Mouse (Mus musculus) embryo, embryonic 11.5 days (tissue): Measurements from ENCODE around the gene Ccn1.

Experiments
- DNase-seq: peaks from one replicate; pipeline ENCODE4 v3.0.0-alpha.2; 2012; ENCODE audit warnings: low read depth, low spot score

The Ccn1 gene

DNA sequence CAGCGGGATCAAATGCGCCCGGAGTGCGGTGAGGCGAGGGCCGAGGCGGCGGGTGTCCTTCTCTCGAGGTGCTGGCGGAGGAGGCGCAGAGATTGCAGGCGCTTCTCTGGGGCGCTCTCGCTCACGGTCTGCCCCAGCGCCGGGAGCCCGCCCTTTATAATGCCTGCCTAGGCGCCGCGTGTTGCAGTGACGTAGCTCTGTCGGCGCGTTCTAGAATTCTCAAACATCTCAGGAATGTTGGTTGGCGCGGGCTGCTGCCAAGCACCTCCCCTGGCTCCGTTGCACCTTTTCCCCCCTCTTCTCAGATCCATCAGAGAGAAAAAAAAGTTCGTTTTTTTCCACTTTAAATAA lies at the start of gene Ccn1:
Ccn1 (minus strand) TSS at position 130 of the 351 bp plus-strand sequence.
- DNase-seq, result peak; percentile 78

GRCm38 (mm10) chr3:145693361-145693760 lies 43.6 kb upstream of the Ccn1 start:
- DNase-seq, result no peak

- no peak for DNase-seq
These were observed 42.3 kb upstream of the Ccn1 start for GRCm38 (mm10) chr3:145692037-145692436.

- DNase-seq, result no peak
These were observed 41.6 kb upstream of the Ccn1 start for GRCm38 (mm10) chr3:145691415-145691814.

DNA sequence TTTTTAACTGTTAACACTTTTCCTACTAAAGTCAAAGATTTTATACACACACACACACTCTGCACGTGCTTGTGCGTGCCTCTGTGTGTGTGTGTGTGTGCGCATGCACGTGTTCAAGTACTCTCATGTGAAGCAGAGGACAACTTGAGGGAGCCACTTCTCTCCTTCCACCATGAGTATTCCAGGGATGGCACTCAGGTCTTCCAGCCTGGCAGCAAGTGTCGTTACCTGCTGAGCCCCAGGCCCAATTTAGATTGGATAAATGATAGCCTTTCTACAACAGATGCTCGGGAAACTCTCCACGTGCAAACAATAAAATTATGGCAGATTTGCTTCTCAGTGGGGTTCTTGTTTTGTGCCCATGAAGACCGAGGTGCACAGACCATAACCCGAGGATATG lies 39.5 kb upstream of the Ccn1 start:
- no peak for DNase-seq

GRCm38 (mm10) chr3:145687836-145688235 lies 38.1 kb upstream of the Ccn1 start:
- no peak for DNase-seq

- no peak for DNase-seq
These were observed 35.0 kb upstream of the Ccn1 start for GRCm38 (mm10) chr3:145684604-145685441.

GRCm38 (mm10) chr3:145684201-145684600 lies 34.4 kb upstream of the Ccn1 start:
- DNase-seq, result no peak

DNA sequence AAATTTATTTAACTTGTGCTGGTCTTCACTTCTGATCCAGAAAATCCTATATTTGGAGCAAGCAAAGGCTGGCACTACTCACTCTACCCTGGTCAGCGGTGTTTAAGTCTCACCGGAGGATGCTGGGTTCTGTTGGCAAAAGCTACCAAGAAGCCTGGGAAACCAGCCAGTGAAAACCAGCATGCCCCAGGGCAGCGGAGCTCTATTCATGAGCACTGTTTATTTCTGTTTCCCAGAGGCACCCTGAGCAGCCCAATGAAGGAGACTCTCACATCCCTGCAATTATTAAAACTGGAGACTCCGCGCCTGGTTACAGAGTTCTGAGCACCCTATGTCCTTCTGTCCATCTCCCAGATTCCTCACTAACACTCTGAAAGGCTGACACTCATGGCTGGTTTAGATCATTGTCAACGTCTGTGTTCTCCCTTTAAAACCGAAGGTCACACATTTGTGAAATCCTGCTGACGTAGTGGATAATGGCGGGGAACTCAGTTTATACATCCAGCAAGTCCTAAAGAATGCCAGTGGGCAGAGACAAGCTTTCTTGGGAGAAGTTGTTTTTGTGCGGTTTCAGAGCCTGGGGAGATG lies 31.7 kb upstream of the Ccn1 start:
- no peak for DNase-seq

DNA sequence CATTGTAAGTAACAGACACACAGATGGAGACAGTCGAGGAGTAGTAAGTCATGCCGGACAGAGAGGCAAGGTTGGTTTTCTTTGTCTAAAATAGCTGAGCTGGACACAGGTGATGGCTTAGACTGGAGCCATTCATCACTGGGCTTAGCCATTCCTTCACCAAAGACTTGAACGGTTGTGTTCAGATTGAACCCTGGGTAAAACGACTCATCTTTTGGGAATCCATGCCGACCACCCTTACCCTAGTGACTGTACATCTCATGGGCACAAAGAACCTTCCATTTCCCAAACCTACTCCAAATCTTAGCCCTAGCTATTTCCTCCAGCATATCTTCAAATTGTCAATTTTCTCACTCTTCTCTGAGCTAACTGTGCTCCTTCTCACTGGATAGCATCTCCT lies 30.9 kb upstream of the Ccn1 start:
- DNase-seq, result no peak

GRCm38 (mm10) chr3:145676212-145676611 lies 26.4 kb upstream of the Ccn1 start:
- DNase-seq, result no peak

- DNase-seq, result no peak
These were observed 25.0 kb upstream of the Ccn1 start for GRCm38 (mm10) chr3:145674815-145675214.

DNA sequence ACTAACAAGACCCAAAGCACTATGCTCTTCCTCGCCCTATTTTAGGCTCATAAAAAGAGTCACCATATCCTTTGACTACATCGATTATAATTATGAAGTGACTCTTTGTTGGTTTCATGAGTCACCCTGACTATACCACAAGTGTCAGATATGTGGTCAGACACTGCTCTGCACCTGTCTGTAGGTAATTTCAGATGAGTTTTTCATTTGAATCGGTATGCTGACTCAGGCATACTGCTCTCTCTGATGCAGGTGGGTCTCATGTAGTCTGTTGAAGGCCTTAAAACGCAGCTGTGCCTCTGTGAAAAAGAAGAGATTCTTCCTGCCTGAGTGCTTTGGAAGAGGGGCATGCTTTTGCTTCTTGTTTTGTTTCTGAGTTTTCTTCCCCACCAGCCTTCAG lies 16.6 kb upstream of the Ccn1 start:
- no peak for DNase-seq

DNA sequence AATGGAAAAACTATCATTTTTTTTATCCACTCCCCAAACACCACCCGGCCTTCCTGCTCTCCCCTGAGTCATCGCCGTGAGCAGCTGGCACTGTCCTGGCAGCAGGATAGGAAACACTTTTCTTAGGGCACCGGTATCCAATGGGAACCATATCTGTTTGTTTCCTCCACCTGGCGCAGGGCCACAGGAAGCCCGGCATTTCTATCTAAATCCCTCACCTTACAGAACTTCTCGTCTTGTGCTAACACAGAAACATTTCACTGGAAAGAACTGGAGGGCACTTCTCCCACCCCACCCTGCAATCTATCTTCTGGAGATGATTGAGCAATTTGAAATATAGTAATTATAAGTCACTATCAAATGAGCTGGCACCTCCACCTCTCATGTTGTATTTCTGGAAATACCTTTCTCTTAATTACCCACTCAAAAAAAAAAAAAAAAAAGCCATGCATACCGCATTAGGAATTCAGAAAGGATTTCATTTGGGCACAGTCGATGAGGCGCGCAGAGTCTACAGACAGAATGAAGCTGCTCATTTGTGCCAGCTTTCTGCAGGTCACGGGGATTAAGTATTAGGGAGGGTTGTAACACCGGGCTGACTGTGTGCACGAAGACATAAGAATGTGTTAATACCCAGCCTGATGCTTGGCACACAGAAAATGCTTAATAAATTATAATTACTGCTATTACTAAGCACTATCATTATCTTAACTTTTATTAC lies 7.4 kb upstream of the Ccn1 start:
- no peak for DNase-seq

GRCm38 (mm10) chr3:145654944-145655343 lies 5.2 kb upstream of the Ccn1 start:
- DNase-seq, result no peak

- DNase-seq, result no peak
These were observed 4.2 kb upstream of the Ccn1 start for GRCm38 (mm10) chr3:145654028-145654427.

GRCm38 (mm10) chr3:145653191-145653940 lies 3.6 kb upstream of the Ccn1 start:
- DNase-seq, result peak; percentile 64

GRCm38 (mm10) chr3:145652322-145653131 lies 2.7 kb upstream of the Ccn1 start:
- DNase-seq, result peak; percentile 23

GRCm38 (mm10) chr3:145651978-145652321 lies 2.2 kb upstream of the Ccn1 start:
- peak; percentile 19 for DNase-seq

GRCm38 (mm10) chr3:145651029-145651977 lies 1.5 kb upstream of the Ccn1 start:
- peak; percentile 19 for DNase-seq
